9 mouse cellular contexts compared by ENCODE assay signal in the genomic region with DNA sequence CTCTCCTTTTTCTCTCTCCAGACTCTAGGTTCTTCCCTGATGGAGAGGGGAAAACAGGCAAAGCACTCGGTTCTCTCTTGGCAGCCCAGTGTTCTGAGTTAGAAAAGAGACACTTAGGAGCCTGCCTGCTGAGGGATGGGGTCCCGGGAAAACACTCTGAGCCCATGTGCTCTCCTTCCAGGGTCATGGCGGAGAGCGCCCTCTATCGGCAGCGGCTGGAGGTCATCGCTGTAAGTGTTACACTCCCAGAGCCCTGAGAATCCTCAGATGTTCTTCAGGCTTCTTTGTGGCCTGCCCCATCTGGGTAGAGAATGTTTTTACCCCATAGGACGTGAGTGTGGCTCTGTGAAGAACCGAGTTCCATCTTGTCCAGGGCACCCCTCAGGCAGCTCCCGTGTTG. TPM values are rescaled to one million over a fixed set of nuclear protein-coding genes. Genes with fewer than 3 reads are reported as not detected.
DNase-seq lines count a peak whose midpoint lies in the region; TF ChIP-seq lines count a peak whose summit lies in the region.
"Had no signal": no experiment of that assay in that cellular context is flagged by ENCODE, and none has a peak within 500 bp of the region (broad histone marks: within the 10 kb centered on the region; RNA-seq: fewer than 3 reads in every experiment).

No protein-coding gene starts in this region.

- H3K36me3 ChIP-seq in kidney, adult 2 months (ENCODE audit: control insufficient read depth, insufficient read depth, low read length) = no peaks in the 10 kb centered on the region
- no peaks in the 10 kb centered on the region for H3K36me3 ChIP-seq in myocyte (ENCODE audit: control insufficient read depth, insufficient read depth)

- H3K79me2 ChIP-seq in myocyte (ENCODE audit: control insufficient read depth, insufficient read depth) = no peaks in the 10 kb centered on the region

- TF ChIP-seq POLR2A in bone marrow, adult 2 months (IDR thresholded peaks at IDR 0.05; ENCODE audit: borderline replicate concordance, control insufficient read depth, low read depth, low read length) = no peak
- TF ChIP-seq POLR2A in kidney, adult 2 months (IDR thresholded peaks at IDR 0.05; ENCODE audit: low read depth, low read length) = no peak
- TF ChIP-seq POLR2A in myocyte (IDR thresholded peaks at IDR 0.05; ENCODE audit: insufficient read length, low read depth) = no peak

- H3ac ChIP-seq in myocyte (ENCODE audit: control insufficient read depth, insufficient read length) = no peak overlapping the region

- H3K4me1 ChIP-seq in bone marrow, adult 2 months (ENCODE audit: control insufficient read depth, insufficient read depth, low read length) = no peaks in the 10 kb centered on the region
- H3K4me1 ChIP-seq in kidney, adult 2 months (ENCODE audit: control insufficient read depth, insufficient read depth, low read length) = peaks cover 31% of the 10 kb centered on the region

- DNase-seq in adrenal gland, postnatal 14 days = peak; percentile 82
- DNase-seq in adrenal gland, adult 8-10 months = no peak
- peak; percentile 59 for DNase-seq in left cerebral cortex, postnatal 4 days
- no peak for DNase-seq in left cerebral cortex, adult 9 months (ENCODE audit: low spot score in 2 of 2)
- DNase-seq in kidney, adult 2 months = peak; percentile 77
- no peak for DNase-seq in c-Kit-positive CD71-positive TER-119-positive erythroid progenitor cells, embryonic 14.5 days (ENCODE audit: low spot score)

- intact Hi-C loops in left cerebral cortex, postnatal 4 days (cut with DNase I) = no loop called here

- no peak overlapping the region for H3K27ac ChIP-seq in bone marrow, adult 2 months (ENCODE audit: control insufficient read depth, insufficient read depth, low read depth, low read length, poor library complexity)
- H3K27ac ChIP-seq in kidney, adult 2 months (ENCODE audit: insufficient read depth, low read depth, low read length) = peak overlapping the region; percentile 33; the same call in 1 of the 2 replicates

- peak overlapping the region; percentile 65 for H3K4me2 ChIP-seq in myocyte (ENCODE audit: low read depth)

- H3K4me3 ChIP-seq in bone marrow, adult 2 months (replicated peaks; ENCODE audit: control insufficient read depth, low read depth, low read length) = no peak overlapping the region
- H3K4me3 ChIP-seq in kidney, adult 2 months (ENCODE audit: insufficient read depth, low read depth, low read length) = no peak overlapping the region
- H3K4me3 ChIP-seq in myocyte = no peak overlapping the region

- H3K27me3 ChIP-seq in kidney, adult 2 months (replicated peaks; ENCODE audit: control insufficient read depth, insufficient read depth, low read length) = no peaks in the 10 kb centered on the region
- H3K27me3 ChIP-seq in myocyte (ENCODE audit: control insufficient read depth, insufficient read depth, insufficient read length) = no peaks in the 10 kb centered on the region

- peak; percentile 85 for TF ChIP-seq CTCF in bone marrow, adult 2 months (IDR thresholded peaks at IDR 0.05; ENCODE audit: control insufficient read depth, insufficient read depth, low read length)
- TF ChIP-seq CTCF in kidney, adult 2 months (conservative IDR thresholded peaks at IDR 0.05; ENCODE audit: insufficient read depth, insufficient read length, low read depth, low read length) = peak; percentile 81

- WGBS in bone marrow, adult 2 months = 21% methylated on average over 10 of the region's 10 CpGs
- WGBS in kidney, adult 2 months = 25% methylated on average over 10 of the region's 10 CpGs

TF ChIP-seq in myocyte, 11 proteins besides CTCF, POLR2A, EP300 and RAD21:
- TF ChIP-seq SRF (IDR thresholded peaks at IDR 0.05; ENCODE audit: control insufficient read depth, insufficient read length, low read depth) = no peak
- no peak for TF ChIP-seq USF1 (IDR thresholded peaks at IDR 0.05; ENCODE audit: low read depth)
- peak in 1 of 3 experiments; percentile 27 for TF ChIP-seq MYOG (IDR thresholded peaks at IDR 0.05; ENCODE audit: control insufficient read depth in 1 of 3, insufficient read depth in 1 of 3, insufficient read length in 2 of 3, low read depth in 2 of 3)

RNA-seq across cellular contexts. Expression of a gene that starts 2.9 kb away (rescaled TPM):
- total RNA-seq in adrenal gland, postnatal 14 days (2021) = 0.38 and 0.52 TPM in 2 replicates
- 1 to 10 TPM in 3 of 4 experiments, under 1 TPM in 1; 0.70 to 3.9 (median 2.3) TPM for total RNA-seq in adrenal gland, adult 8-10 months (2022)
- 10 to 100 TPM; 13.2 to 15.5 TPM for total RNA-seq in left cerebral cortex, postnatal 4 days (2021)
- 2.7 TPM in 1 of 2 replicates, not detected in the other for polyA plus RNA-seq in bone marrow, adult 2 months (2011; ENCODE audit: insufficient read depth, insufficient read length, low replicate concordance, missing spikeins)
- 7.8 and 7.9 TPM in 2 replicates for polyA plus RNA-seq in kidney, adult 2 months (2012; rRNA removed)
- 4.9 TPM for polyA plus RNA-seq in myocyte (2012; fragmentation: generic; extraction: Trizol)

RNA-seq across cellular contexts. Expression of a gene that starts 12.2 kb away (rescaled TPM):
- total RNA-seq in adrenal gland, postnatal 14 days (2021) = not detected in 2 replicates
- under 1 TPM in 2 of 4 experiments, not detected in 2; 0.62 to 0.77 TPM for total RNA-seq in adrenal gland, adult 8-10 months (2022)
- total RNA-seq in left cerebral cortex, postnatal 4 days (2021) = not detected
- not detected in 2 replicates for polyA plus RNA-seq in bone marrow, adult 2 months (2011; ENCODE audit: insufficient read depth, insufficient read length, low replicate concordance, missing spikeins)
- 9.1 and 14.3 TPM in 2 replicates for polyA plus RNA-seq in kidney, adult 2 months (2012; rRNA removed)
- 6.1 TPM for polyA plus RNA-seq in myocyte (2012; fragmentation: generic; extraction: Trizol)

RNA-seq across cellular contexts. Expression of a gene that starts 18.2 kb away (rescaled TPM):
- 2.3 and 12.2 TPM in 2 replicates for total RNA-seq in adrenal gland, postnatal 14 days (2021)
- 1 to 10 TPM; 1.9 to 3.1 (median 2.8) TPM for total RNA-seq in adrenal gland, adult 8-10 months (2022)
- 1 to 10 TPM; 1.5 to 1.6 TPM for total RNA-seq in left cerebral cortex, postnatal 4 days (2021)
- 2.4 and 7.7 TPM in 2 replicates for polyA plus RNA-seq in bone marrow, adult 2 months (2011; ENCODE audit: insufficient read depth, insufficient read length, low replicate concordance, missing spikeins)
- 1.9 and 5.6 TPM in 2 replicates for polyA plus RNA-seq in kidney, adult 2 months (2012; rRNA removed)
- polyA plus RNA-seq in myocyte (2012; fragmentation: generic; extraction: Trizol) = 0.07 TPM

RNA-seq across cellular contexts. Expression of a gene that starts 20.6 kb away (rescaled TPM):
- total RNA-seq in adrenal gland, postnatal 14 days (2021) = 0.64 TPM in 1 of 2 replicates, not detected in the other
- total RNA-seq in adrenal gland, adult 8-10 months (2022) = not detected
- not detected for total RNA-seq in left cerebral cortex, postnatal 4 days (2021)
- polyA plus RNA-seq in bone marrow, adult 2 months (2011; ENCODE audit: insufficient read depth, insufficient read length, low replicate concordance, missing spikeins) = not detected in 2 replicates
- 0.19 TPM in 1 of 2 replicates, not detected in the other for polyA plus RNA-seq in kidney, adult 2 months (2012; rRNA removed)
- not detected for polyA plus RNA-seq in myocyte (2012; fragmentation: generic; extraction: Trizol)
- polyA plus RNA-seq: gonadal fat pad, adult 2 months had no signal

RNA-seq across cellular contexts. Expression of a gene that starts 22.9 kb away (rescaled TPM):
- total RNA-seq in adrenal gland, postnatal 14 days (2021) = 0.56 and 0.83 TPM in 2 replicates
- under 1 TPM in 2 of 4 experiments, not detected in 2; 0.49 TPM for total RNA-seq in adrenal gland, adult 8-10 months (2022)
- total RNA-seq in left cerebral cortex, postnatal 4 days (2021) = 1 to 10 TPM in 1 of 2 experiments, under 1 TPM in 1; 0.46 to 1.1 TPM
- polyA plus RNA-seq in bone marrow, adult 2 months (2011; ENCODE audit: insufficient read depth, insufficient read length, low replicate concordance, missing spikeins) = 3.0 TPM in 1 of 2 replicates, not detected in the other
- polyA plus RNA-seq in kidney, adult 2 months (2012; rRNA removed) = 5.1 and 7.0 TPM in 2 replicates
- polyA plus RNA-seq in myocyte (2012; fragmentation: generic; extraction: Trizol) = 0.29 TPM

Comparison
In these comparisons a context has a peak if more than half of its experiments do, and no peak if none do; other contexts are left out.
1. DNase-seq: peak in adrenal gland, postnatal 14 days (single experiment), left cerebral cortex, postnatal 4 days (single experiment) and kidney, adult 2 months (single experiment); none in adrenal gland, adult 8-10 months (single experiment), left cerebral cortex, adult 9 months (0 of 2) and c-Kit-positive CD71-positive TER-119-positive erythroid progenitor cells, embryonic 14.5 days (single experiment).